Mouse (Mus musculus) adrenal gland, adult 2 months (tissue): Measurements from ENCODE around the gene Amz2. TPM values are rescaled to one million over a fixed set of nuclear protein-coding genes. Genes with fewer than 3 reads are reported as not detected.

ENCODE experiments used
- DNase-seq: peaks from one replicate; pipeline ENCODE4 v3.0.0; 2021
- polyA plus RNA-seq: library from polyadenylated mRNA; depleted of rRNA; stranded (reverse); fragments of >200 nt; gene quantifications from 2 replicates; pipeline ENCODE4 v1.2.3, GENCODE M21; 2012
- total RNA-seq, 2 experiments: library from RNA; stranded (reverse); gene quantifications; 2 replicates each; pipeline ENCODE4 v1.2.3; 2021

Amz2 gene
- total and polyA plus RNA-seq, 3 experiments: 17.4 to 43.2 (median 41.8) TPM

DNA sequence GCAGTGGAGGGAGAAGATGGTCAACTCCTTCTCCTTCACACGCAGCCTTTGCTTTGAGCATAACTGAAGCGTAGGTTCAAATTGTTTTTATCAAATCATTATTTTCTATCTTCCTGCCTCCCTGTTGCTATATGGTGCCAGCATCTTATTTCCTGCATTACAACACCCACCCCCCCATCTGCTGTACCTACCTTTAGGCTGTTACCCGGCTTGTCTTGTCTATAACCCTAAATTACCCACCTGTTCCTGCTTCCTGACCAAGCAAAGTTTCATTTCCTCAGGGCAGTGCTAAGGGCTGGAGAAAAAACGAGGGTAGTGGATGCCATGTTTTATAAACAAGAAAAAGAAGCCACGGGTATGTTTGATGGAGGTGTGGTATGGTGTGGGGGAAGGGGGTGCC is 4.5 kb upstream of the Amz2 start:
- no peak for DNase-seq

DNA sequence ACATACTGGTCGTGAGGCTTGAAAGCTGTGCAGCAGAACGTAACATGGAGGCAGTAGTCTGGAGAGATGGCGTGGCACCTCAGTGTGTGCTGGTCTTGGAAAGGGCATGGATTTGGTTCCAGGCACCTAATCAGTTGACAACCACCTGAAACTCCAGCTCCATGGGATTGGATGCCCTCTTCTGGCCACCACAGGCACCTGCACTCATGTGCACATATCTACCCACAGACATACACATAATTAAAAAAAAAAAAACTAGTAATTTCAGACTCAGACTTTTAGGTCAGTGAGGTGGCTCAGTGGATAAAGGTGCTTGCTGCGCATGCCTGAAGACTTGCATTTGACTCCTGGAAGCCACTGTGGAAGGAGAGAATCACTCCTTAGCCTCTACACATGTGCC is 3.5 kb upstream of the Amz2 start:
- DNase-seq: no peak

DNA sequence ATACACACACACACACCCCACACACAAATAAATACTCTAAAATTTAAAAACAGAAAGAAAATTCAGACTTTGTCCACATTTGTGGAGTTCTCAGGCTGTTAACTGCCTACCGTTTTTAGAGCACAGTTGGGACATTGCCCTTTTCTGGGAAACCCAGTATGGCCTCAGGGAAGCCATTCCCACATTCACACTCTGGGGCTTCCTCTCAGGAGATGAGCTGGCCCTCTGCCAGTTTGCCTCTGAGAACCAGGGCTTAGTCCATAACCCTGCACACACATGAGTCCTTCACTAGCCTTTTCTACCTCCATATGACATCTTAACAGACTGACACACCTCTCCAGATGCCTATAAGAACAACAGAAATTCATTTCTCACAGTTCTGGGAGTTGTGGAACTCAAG is 2.5 kb upstream of the Amz2 start:
- DNase-seq: no peak

DNA sequence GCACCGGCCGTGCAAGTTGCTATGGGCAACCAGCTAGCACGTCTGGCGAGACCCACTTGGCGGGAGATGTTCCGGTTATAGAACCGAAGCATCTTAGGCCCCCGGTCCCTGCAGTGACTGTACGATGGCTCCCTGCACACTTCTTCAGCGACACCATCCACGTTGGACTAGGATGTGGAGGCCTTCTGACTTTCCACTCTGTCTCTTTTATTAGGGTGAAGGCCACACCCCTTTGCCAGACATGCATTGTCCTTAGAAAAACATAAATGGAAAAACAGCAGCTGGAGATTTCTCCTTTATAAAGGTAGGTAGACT is 483 bp downstream of the Amz2 start:
- DNase-seq: no peak

DNA sequence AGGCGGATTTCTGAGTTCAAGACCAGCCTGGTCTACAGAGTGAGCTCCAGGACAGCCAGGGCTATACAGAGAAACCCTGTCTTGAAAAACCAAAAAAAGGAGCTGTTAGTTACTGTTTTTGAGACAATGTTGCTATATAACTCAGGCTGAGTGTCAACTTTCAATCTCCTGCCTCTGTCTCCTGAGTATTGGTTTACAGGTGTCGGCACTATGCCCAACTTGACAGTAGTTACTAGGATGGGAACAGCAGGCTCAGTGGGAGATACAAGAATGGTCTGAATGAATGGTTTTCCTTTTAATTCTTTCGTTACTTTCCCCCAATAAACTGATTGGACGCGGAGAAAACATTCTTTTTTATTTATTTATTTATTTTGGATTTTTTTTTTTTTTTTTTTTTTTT is 1.6 kb downstream of the Amz2 start:
- no peak for DNase-seq

DNA sequence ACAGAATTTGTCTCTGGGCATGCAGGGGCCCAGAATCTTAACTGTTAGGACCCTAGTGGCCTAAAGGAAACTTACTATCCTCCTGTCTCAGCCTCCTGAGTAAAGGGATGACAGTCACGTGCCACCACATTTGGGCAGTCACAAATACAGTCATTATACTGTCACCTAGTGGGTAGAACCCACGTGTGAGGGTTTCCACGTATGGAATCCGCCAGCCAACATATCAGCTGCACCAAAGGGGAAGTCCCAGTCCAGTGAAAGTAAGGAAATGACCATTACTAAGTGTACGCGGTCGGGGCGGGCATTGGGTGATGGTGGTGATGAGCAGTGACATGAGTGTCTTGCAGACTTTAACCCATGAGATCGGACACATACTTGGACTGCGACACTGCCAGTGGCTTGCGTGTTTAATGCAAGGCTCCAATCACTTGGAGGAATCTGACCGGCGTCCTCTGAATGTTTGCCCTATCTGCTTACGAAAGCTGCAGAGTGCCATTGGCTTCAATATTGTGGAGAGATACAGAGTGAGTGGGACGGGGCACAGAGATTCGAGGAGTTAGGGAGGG is 8.6 kb downstream of the Amz2 start:
- no peak for DNase-seq

DNA sequence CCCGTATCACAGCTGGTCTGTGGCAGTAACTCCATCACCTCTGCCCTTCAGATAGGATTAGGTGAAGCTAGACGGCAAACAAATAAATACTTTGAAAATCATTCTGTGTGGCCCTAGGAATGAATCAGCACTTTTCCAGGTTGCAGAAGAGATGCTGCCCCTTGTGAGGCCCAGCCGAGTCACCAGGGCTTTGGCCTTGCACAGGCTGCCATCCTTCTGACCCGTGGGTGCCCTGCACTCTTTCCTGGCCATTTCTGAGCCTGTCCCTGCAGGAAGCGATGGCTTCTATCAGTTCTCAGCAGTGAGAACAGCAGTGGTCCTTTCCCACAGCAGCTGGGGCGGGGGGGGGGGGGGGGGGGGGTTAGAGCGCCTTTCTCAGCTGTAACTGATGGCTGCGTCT is 11.1 kb downstream of the Amz2 start:
- DNase-seq: no peak

DNA sequence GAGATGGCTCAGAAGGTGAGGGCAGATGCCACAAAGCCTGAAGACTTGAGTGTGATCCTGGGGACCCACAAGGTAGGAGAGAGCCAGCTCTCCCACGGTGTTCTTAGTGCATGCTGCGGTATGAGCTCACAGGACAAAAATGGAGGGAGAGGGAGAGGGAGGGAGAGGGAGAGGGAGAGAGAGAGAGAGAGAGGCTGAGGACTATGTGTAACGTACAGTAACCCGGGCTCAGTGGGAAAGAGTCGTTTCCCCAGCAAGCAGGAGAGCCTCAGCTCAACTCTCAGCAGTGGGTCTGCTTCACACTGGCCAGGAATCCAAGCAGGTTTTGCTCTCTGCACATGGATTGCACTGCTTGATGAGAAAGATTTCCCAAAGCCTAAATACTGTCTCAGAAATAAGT is 13.5 kb downstream of the Amz2 start:
- no peak for DNase-seq

DNA sequence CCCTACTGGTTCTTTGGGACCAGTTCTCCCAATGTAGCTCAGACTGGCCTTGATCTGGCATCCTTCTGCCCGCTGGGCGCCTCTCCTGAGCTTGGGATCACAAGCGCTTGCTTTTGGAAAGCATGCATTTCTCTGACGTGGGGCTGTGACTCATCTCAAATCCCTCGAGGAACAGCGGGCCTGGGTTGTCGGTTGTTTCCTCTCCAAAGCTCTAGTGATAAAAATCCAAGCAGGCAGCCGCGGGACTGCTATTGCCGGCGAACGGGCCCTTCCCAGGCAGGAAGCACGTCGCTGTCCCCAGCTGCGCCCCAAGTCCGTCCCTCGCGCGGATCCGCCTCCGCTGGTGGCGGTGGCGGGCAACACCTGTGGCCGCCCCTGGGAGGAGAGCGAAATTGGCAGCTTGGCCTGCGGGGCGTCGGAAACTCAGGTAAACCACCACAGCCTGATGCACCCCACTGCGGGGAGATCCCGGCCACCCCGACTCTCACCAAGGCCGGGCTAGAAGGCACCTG is 14.1 kb downstream of the Amz2 start:
- DNase-seq: peak; percentile 90

DNA sequence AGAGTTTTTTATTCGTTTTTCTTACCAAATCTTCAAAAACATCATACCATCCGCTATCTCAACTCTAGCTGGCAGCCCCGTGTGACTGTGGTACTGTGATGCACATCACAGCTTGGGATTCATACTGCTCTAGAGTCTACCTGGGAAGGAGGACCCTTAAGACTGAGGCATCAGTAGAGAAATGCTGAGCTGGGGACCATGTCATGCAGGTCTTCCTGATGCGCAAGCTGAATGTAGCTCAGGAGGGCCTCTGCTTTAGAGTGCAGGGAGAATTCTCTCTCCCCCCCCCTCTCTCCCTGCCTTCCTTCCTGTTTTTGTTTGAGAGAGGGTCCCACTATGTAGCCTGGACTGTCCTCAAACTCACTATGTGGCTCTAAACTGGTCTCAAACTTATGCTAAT is 14.9 kb downstream of the Amz2 start:
- no peak for DNase-seq

DNA sequence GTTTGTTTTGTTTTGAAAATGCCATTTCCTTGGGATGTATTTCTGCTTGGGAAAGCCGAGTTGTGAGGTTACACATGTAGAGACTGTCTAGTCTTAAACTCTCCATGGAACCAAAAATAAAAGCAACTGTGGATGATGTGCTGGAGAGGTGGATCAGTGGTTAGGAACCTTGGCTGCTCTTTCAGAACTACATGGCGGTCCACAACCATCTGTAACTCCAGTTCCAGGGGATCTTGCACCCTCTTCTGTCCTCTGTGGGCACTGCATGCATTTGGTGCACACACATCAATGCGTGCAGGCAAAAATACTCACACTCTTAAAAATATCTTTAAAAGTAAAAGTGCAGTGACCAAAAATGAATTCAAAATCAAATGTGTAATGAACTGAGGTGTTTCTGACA is 15.4 kb downstream of the Amz2 start:
- DNase-seq: peak; percentile 38

DNA sequence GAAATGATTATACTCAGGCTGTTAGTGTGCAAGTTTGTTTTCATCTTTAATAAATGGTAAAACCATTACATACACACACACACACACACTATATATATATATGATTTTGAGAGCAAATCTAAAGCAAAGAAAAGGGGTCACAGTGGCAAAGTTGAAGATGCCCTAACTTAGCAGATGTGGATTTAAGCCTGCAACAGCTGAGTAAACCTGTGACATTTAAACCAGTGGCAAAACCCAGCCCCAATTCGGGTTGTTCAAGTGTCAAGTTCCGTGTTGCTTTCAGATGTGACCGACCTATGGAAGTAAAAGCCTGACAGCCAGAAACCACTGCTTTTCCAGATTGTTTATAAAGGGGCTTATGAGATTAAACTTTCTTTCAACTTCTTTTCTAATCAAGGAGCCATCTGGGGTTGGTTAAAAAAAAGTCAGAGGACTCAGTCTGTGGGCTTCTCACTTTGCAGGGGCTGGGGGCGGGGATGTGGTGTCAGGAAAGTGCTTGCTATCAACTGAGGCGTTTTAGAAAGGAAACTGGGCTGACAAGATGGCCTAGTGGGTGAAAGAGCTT is 16.5 kb downstream of the Amz2 start:
- no peak for DNase-seq

DNA sequence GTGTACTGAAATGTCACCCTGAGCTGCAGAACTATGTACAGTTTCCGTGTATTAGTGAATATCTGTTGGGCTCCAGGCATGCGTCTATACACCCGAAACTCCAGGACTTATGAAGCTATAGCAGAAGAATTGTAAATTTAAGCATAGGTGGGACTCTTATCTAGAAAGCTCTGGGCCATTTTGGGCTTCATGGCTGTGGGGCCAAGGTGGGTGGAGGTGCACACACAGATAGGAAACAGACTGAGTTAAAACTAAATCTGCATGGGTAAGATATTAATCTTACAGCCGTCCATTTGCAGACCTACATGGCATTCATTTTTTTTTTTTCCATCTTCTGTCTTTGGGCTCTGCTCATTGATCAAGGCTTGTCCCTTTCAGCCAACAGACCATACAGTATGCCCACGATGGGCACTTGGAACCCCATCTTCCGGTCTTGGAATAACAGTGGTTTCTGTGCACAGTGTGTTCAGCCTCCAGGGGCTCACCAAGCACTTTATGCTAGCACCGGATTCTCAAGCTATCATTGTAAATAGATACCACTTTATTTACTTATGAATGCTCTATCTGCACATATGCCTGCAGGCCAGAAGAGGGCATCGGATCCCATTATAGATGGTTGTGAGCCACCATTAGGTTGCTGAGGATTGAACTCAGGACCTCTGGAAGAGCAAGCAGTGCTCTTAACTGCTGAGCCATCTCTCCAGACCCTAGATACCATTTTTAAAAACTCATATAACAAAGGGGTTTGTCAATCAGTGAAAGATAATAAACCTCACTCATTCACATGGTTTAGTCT is 17.9 kb downstream of the Amz2 start:
- DNase-seq: no peak

DNA sequence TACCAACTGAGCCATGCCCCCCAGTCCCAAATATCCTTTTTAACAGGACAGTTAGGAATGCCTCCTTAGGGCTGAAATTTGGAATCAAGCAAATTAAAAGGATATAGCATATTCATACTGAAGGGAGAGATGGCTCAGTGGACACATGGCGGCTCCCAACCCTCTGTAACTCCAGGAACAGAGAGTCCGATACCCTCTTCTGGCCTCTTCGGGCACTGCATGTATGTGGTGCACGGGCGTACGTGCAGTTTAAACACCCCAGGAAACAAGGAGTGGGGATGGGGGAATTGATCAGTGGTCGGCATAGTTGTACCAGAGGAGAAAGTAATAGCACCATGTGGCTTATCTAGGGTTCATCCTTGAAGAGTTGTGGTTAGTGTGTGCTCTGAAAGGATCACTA is 18.9 kb downstream of the Amz2 start:
- no peak for DNase-seq

DNA sequence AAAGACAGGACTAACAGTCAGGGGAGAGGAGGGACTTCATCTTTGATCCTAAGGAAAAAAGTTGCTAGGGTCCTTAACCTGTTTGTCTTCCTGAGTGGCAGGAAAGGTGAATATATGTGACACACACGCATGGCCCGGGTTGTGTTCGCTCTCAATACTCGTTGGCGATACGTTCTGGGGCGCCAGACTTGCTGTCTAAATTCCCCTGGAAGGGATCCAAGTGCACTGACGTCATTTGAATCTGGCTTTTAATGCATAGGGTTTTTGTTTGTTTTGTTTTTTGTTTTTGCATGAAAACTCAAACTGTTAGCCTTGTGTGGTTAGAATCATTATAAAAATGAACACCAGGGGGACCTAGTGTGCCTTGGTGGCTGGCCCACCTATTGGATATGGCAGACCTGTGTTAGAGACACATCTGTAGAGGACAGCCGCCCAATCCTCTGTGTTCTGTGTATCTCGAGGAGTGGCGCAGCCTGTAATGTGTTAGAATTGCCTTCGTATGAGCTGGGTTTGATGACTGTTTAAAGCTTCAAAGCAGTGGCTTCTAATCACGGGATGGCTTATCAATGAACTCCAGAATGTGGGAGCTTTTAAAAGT is 19.8 kb downstream of the Amz2 start:
- peak; percentile 36 for DNase-seq

DNA sequence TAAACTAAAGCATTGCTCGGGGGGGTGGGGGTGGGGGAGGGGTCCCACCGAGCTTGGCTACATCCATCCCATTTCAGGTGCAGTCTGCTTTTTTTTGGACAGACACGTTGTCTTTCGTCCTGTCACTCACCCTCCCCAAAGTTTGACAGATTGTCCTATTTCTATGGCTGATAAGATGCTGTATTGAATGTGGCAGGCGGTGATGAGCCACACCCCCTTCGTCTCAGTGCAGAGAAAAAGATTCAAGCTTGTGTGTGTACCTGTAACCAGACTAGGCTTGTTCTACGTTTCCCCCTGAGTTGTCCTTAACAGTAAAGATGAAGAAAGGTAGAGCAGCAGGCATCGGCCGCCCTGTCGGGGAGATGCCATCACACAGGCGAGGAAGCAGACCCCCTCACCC is 25.4 kb downstream of the Amz2 start:
- no peak for DNase-seq

DNA sequence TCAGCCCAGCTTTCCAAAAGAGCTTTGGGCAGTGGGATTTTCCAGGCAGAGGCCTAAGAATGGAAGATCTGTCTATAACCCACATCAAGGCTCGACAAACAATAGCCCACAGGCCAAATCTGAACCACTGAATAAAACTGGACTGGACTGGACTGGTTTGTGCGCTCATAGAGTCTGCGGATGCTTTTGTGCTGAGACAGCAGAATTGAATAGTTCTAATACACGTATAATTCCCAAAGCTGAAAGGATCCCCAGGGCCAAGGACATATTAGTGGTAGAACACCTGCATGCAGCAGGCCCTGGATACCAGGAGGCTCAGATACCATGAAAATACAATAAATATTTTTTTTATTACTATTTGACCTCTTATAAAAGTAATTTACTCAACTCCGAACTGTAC is 30.5 kb downstream of the Amz2 start:
- DNase-seq: no peak

DNA sequence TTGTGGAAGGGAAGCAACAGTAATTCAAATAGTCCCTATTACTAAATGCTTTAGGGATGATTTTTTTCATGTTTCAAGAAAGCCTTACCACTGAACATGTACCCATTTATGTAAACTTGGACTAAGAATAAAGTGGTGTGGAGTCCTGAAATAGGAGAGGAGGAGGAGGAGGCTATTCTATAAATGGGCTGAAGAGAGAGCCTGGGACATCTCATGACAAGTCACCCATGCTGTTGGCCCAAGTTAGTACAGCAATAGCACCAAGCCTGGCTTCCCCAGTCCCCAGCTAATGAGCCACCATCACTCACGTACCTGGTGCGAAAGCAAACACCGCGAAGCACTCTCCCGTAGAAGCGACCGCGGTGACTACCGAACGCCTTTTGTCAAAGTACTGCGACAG is 32.4 kb downstream of the Amz2 start:
- no peak for DNase-seq

DNA sequence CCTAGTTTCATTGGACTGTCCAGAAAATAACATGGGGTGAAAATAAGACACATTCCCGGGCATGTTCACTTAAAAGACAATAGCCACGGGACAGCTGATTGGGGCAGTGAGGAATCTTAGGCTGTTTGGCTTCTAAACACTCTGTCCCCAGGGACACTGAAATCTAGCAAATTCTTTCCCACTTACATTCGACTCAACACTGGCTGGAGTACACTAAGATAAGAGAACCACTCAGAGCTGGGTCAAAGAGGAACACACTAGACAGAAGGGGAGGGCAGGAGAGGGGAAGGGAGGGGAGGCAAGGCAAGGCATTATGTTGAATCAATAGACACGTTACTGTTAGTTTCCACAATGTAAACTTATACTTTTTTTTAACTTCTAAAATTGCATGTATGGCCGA is 34.8 kb downstream of the Amz2 start:
- no peak for DNase-seq

DNA sequence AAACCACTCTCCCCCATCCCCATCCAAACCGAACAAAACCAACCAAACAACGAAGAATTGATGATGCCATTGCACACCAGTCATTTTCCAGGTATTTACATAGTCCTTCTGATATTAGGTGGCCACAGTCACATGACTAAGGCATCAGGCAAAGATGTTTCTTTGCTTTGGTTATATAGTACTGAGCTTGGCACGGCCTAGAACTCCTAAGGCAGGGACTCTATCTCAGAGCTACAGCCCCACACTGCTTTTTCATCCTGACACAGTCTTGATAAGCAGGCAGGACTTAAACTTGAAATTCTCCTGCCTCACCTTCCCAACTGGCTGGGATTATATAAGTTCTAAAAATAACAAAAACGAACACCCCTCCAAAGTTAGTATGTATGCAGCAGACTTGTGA is 39.3 kb downstream of the Amz2 start:
- no peak for DNase-seq

DNA sequence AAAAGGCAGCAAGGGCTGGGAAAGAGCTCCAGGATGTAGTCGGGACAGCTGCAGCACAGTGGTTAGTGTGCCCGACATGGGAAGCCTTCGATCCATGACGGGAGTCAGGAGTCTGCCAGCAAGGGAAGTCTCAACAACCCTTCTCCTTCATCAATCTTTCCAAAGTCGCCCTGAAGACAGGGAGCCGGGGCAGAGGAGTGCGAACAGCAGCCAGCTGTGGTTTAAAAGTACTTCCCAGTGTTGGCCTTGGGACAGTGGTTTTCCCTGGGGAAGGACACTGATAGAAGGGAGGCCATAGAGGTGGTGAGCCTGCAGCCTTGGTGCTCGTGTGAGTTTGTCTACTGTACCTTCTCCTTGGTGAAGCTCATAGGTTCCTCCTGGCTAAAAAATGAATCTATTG is 41.2 kb downstream of the Amz2 start:
- peak; percentile 14 for DNase-seq

DNA sequence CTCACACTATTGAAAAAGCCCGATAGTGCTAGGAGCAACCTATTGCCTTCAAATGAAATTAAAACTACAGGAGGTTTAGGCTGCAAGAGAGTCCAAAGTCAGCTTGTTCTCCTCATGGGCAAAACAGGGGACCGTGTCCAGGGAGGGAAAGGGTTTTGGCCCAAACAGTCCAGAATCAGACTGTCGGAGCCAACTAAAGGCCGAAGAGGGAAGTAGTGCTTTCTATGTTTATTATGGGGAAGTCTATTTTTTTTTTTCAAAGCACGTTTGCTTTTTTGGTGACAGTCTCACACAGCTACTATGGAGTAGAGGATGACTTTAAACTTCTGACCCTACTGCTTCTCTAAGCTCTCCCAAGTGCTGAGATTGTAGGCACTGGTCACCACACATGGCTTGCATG is 42.4 kb downstream of the Amz2 start:
- no peak for DNase-seq

DNA sequence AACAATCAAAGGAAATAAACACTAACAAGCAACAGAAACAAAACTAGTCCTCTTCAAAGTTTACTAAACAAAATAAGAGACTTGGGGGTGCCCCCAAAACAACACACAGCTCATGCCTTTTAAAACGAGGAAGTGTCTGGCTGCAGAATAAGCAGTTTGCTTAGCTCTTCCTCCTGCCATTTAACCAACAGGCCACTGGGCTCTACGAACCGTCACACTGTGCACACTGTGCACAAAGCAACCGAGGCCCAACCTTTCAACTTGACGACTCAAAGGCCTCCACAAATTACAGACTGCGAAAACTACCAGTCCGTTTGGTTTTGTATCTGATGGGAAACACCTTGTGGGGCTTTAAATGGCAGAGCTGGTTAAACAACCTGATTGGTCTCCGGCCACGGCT is 44.4 kb downstream of the Amz2 start:
- DNase-seq: no peak
